Mouse (Mus musculus) urinary bladder, postnatal 4 days (tissue): ENCODE measurements around the gene Clnk.
A peak's percentile ranks its signal among the peaks of the same experiment; 100 is the strongest.

Experiments used
- DNase-seq, 2 experiments: peaks; one replicate each; pipeline ENCODE4 v3.0.0; 2021 to 2022; ENCODE audit warnings: low spot score in 2 of 2

The Clnk gene

DNA sequence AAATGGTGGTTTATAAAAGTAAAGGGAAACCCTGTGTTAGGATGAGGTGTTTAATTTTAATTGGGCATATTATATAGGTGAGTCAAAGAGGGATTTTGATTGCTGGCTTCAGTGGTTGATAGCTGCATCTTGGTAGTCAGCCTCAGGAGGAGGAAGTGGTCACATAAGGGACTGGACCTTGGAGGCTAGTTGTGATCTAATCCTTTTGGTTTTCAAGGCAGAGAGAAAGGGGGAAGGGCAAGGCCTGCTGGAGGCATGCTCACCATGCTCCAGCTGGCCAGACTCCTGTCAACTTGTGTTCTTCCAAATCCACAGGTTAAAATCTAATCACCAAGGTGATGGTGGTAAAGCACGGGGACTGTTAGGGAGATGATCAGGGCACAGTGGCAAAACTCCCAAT, 19.0 kb downstream of the Clnk start:
- DNase-seq: no peak

DNA sequence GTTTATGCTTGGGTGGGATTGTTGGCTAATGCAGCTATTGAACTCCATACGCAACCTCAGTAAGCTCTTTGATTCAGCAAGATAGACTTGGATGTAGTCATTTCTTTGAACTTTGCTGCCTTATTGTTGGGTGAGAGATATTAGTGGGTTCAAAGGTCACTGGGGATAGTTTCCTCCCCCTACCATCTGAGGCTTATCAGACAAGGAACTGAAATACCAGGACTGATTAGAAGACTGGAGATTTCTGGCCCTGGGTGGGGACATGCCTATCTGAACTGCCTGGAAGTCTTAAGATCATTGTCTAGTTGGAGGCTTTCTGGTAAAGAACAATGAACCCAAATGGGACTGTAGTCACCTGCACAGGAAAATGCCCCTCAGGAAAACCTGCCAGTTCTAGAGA, 26.4 kb downstream of the Clnk start:
- DNase-seq: no peak

DNA sequence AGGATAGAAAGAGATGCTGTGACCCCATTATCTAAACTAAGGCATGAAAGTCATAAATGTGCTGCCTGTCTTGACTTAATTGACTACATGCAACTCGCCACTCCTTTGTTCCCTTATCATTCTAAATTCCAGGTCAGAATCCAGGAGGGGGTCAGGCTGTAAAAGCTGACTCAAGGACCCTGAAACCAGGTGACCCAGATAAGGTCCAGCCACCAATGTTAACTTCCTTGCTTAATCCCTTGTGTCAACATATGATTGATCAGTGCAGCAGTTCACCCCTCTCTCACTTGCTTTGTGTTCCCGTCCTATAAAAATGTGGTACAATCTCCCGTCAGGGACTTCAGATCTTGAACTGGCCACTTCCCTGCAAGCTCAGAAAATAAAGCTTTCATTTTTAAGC, 31.1 kb downstream of the Clnk start:
- no peak for DNase-seq

DNA sequence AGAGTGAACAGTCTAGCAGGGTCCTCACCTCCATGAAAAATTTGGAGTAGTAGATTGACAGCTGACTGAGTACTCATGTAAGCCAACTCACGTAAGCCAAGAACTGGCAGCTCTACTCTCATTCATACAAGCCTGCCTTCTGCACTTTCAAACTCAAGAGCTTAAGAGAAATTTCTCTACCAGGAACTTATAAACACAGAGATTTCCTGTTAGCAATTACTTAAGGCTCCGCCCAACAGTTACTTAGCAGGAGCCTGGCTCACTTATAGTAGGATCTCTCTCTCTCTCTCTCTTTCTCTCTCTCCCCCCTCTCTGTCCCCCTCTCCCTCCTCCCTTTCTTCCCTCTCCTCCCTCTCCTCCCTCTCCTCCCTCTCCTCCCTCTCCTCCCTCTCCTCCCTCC, 32.3 kb downstream of the Clnk start:
- no peak for DNase-seq

DNA sequence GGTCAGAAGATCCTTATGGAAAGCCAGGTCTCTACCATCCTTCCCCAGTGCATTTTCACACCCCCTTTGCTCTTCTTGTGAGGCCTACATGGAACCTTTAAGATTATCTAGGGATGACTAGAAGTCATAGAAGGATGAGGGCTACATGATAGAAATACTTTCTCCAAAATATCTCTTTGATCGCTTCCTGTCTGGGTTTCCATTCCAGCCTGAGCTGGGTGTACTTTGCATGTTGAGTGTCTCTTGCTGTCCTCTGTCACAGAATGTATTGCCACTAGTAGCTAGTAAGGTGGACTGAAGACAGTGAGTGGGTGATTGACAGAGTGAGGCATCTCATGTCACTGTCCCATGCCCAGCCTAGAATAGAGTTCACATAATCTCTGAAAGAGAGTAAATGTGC, 36.6 kb downstream of the Clnk start:
- DNase-seq: no peak

DNA sequence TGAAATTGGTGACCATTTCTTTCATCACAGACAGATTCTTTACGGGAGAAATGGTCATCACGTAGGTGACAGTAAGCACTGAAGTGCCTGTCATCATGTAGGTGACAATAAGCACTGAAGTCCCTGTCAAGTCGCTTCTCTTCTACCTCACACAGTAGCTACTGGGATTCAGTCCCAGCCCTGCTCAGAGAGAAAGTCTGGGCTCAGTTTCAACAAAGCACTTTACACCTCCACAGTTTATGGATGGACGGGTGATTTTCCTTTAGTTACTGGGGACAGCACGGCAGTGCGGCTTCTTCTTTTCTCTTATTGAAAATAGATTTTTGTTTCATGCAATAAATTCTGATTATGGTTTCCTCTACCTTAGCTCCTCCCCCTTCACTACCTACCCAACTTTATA, 49.3 kb downstream of the Clnk start:
- DNase-seq: no peak

DNA sequence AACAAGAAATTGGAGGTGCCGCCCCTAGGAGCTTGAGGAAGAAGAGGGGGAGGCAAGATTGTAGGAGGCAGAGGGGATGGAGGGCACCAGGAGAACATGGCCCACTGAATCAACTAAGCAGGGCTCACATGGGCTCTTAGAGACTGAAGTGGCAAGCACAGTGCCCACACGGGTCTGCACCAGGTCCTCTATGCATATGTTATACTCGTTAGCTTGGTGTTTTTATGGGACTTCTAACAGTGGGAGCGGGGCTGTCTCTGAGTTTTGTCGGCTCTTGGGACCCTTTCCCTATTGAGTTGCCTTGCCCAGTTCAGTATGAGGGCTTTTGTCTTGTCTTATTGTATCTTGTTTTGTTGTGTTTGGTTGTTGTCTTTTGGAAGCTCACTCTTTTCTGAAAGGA, 50.0 kb downstream of the Clnk start:
- no peak for DNase-seq

DNA sequence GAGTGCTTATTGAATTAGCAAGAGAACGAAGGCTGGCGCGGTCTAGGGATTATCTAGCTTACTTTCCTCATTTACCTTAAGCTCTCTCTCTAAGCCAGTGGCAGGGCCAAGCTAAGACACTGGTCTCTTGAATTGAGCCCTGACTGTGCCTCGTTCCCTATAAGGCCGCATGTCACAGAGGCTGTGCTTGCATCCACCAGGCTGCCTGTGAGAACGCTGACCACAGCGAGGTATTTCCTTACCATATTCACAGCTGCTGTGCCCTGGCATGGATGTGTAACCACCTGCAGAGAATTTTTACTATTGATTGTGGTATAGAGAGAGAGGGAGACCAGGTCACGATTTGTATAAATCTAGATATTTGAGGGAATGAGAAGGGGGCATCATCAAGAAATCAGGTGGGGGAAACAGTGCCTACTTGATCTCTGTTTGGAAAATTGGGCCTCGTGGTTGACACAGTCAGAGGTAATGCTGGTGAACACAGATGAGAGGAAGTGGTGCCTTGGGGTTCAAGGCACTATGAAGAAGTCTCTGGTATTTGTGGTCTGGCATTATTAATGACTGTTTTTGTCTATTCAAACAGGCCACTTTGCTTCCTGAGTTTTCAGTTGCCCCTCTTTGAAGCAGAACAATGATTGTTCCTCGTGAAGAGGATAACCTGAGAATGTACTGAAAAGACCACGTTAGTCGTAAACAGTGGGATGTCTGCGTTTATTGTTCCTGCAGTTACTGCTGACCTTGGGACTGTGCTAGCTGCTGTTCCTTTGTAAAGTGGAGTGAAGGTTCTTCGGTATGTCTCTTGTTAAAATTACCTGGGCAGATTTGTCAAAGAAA, 52.3 kb downstream of the Clnk start:
- DNase-seq: no peak

DNA sequence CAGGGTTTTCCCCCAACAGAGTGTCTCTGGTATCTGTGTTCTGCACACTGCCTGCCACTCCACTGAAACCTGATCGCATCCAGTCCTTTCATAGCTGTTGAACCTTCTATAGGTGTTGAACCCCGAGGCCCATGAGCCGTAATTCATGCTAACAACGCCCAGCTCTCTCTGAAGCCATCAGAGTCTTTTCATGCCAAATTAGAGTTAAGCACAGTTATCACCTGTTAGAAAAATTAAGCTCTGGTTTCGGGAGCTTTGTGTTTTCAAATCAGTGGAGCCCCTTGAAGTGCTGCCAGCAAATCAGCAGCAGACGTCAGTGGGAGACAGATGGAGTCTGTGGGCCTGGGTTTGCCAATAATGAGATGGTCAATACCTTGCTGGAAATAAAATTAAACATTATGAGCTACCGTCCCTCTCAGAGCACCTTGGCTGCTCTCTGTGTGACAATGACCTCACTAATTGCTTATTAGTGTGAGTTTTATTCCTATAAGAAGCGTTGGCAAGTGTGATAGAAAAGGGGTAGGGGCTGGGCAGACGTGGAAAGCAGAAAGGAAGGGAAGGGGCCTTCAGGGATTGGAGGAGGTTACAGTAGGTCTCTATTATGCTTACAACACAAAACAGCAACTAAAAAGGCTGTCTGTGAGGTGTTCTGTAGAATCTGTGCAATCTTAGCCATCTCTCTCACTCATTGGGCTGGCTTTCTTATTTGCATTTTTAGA, 63.1 kb downstream of the Clnk start:
- no peak for DNase-seq

DNA sequence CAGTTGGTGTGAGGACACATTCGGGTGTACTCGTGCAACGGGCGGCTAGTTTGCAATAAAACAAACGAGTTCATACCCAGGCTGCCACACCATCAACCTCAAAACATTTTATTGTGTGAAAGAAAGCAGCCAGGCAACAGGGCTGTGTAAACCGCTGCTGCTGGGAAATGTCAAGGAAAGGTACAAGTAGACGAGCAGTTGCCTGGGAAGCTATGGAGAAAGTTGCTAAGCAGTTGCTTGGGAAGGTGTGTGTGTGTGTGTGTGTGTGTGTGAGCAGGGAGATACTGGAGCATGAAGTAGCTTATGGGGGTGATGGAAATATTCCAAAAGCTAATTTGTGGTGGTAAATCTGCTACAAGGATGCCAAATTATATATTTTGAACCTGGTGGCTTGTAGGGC, 63.7 kb downstream of the Clnk start:
- DNase-seq: no peak

DNA sequence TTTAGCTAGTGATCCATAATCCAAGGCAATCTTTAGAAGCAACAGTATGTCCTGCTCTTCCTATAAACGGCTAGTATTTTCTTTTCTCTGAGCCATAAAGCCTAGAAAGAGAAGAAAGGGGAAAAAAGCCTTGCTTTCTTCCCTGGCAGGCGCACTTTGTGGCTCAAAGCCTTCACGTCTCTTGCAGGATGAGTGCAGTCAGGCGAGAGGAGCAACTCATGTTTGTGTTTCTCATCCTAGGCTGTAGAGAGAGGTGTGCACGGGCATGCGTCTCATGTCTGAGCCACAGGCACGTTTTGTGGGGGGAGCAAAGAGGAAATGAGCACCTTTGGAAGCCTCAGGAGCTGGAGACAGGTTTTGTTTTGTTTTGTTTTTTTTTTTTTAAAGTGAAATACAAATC, 64.2 kb downstream of the Clnk start:
- no peak for DNase-seq

DNA sequence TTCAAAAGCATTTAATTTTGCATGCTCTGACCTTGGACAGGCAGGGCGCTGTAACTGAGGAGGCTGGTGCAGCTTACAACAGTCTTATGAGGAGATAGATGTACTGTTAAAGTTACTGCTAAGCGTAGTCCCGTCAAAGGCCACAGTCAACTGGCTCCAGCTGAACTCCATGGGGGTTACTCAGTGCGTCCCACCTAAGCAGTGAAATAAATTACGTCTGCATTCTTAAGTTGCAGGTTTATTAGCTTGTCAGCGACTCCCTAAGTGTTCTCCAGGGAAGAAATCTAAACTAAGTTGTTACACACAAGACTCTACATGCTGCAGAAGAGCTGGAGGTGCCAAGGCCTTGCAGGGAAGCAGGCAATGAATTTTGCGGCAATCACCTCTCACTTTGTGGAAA, 77.7 kb downstream of the Clnk start:
- no peak for DNase-seq

DNA sequence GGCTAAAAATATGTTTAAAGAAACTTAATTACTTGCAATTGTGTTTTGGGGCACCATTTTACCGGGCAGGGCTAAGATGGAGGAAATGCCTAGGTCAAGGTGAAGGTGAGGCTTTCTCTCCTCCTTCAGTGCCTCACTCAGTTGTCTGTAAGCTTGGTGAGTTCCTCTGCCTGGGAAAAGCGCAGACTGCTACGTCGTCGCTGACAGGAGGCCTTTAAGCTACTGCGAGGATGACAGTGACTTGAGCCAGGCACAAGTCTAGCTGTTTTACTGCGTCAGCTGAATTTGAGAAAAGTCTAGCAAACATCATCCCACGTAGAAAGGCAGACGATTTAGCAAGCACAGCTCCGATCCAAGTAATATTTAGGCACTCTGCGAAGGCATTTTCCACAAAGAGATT, 81.5 kb downstream of the Clnk start:
- DNase-seq: no peak

DNA sequence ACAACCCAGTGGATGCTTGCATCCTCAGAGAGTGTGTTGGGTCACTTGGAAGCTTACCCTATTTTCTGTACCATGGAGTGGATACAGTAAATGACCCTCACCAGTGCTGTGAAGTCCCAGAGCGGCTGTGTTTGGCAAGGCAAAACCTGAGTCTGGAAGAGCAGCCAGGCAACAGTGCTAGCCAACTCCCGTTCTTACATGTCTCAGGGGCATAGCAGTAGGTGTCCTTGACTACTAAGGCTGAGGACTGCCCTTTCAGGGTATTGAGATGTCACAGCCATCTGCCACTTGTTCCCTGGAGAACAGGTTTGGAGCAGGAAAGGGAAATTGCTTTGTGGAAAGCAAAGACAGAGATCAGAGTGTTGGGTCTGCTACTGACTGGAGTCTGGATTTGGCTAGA, 85.5 kb downstream of the Clnk start:
- no peak for DNase-seq

DNA sequence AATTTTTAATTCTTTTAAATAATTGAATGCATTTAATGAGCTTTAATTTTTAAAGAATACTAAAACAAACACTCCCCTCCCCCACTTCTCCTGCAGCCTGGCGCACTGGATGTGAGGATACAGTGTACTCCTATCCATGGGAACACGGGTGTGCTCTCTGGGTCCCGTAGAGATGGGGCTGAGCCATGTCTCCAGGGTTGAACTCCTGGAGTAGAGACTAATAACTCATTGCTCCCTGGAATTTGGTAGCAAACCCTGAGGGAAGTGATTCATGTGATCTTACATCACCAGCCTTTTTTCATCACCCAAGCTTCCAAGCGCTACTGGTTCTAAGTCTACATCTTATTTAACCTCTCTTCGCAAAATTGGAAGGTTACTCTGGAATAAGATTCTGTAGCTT, 87.8 kb downstream of the Clnk start:
- DNase-seq: no peak

DNA sequence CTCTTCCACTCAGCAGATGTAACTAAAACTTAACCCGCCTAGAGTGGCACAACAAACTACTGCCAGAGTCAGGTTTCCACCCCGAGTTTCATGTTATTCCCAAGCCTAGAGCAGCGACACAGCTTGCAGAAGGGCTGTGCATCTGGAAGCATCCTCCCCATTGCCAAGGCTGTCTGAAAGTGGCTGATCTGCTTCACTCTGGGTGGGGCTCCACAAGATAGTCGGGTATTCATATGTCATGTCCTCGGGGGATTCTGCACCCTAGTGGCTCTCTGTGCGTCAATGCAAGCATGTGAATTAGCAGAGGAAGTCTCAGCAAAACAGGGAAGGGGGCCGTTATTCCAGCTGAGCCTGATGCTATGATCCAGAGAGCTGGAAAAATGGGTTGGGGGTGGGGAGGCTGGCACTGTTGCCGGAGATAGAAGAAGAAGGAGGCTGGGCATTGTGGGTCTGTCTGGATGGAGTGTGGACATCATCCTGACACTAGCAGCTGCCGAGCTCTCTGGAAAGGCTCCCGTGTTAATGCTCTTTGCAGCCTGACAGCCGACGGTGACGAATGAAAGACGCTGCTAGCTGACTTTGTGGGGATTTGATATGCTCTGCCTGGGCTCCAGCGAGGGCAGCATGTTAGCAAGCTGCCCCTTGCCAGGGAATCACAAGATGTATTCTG, 88.6 kb downstream of the Clnk start:
- DNase-seq: no peak

DNA sequence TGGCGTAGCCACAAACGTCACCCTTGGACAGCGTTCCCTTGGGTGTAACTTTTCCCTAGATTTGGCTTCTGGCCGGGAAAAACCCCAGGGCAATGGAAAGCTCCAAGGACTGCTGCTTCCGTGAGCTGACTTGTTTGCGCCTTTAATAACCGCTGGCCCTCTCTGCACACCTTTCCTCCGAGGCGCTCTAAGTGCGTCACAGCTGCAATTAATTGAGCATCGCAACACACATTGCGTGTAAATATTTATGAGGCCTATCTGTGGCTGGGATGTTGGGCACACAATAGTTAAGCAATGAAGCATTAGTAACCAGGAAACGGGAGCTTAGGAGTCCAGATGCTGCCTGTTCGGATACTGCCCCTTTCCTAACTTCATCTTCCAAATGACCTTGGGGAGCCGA, 90.5 kb downstream of the Clnk start:
- no peak for DNase-seq

DNA sequence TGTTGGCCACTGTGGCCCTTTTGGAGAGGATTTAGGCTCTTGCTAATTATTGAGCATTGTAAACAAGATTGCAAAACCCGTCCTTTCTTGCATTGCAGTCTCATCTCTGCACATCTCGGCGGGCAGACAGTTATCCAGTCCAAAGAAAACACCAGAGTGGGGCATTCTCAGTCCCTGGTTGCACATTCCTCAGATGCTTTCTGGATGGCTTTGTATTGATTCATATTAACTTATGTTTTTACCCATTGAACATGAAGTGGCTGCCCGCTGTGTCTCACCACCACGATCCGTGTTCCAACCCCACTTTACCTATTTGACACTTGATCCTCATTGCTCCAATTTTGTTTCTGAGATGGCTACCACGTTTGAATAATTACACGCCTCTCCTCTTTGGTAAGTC, 90.9 kb downstream of the Clnk start:
- DNase-seq: no peak

DNA sequence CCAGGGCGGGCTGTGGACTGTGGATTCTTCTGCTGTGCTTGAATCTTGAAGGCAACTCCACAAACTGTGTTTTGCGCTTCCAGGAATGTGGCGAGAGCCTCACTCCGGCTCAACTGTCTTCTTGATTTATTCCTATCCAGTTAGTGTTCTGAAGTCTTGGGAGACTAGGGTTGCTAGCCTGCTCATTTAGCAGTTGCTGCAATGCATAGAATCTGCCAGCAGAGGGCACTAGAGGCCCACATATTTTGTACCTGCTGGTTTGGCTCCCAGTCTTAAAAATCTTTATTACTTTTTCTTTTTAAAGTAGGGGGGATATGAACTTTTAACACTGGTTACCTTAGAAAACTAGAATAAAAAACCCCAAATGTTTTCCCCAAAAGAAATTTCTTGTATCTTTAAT, 94.8 kb downstream of the Clnk start:
- peak; percentile 49 to 75 for DNase-seq

DNA sequence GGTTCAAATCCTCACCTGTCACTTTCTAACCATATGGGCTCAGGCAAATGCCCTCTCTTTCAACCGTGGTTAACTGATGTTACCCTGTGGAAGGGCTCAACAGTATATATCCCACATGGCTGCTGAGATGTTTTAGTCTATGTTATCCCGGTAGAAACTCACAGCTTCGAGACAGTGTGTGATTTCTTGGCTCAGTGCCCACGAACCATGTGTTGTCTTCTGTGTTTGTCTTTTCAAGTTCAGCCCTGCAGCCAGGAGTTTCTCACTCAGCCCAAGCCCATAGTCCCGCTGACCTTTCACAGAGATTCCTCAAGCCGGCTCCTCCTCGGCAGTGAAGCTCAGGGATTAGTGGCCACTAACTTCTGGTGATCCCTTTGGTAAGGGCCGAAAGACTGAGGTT, 96.0 kb downstream of the Clnk start:
- DNase-seq: no peak

DNA sequence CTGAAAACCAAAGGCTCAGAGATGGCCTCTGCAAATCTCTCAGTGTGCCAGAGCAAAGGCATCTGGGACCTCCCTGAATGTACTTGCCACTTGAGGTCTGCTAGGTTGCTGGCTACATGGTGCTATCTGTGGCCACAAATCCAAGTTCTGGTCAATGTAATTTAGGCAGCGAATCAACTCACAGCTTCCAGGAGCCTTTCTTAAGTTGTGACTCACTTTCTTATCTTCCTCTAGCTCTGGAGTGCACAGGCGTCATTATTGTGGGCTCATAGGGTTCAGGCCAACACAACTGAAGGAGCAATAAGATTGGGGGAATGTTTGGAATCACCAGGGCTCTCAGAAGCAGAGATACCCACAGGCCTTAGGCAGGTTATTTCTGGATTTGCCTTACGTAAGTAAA, 96.6 kb downstream of the Clnk start:
- DNase-seq: no peak

DNA sequence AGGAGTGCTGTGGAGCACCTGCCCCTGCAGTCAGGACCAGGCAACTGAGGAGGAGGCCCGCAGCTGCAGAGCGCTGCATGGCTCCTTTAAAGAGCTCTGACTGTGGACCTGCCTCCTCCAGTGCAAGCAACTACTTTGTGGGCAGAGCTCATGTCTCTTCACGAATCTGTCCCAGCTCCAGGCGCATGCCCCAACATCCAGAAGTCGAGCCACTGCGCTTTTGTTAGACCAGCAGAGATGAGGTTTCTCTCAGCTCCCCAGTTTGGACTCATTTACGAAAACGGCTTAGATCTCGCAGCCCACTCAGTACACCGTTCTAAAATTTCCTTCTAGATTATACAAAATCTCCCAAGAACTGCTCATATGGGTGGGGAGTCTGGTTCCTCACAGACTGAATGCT, 101.1 kb downstream of the Clnk start:
- no peak for DNase-seq

DNA sequence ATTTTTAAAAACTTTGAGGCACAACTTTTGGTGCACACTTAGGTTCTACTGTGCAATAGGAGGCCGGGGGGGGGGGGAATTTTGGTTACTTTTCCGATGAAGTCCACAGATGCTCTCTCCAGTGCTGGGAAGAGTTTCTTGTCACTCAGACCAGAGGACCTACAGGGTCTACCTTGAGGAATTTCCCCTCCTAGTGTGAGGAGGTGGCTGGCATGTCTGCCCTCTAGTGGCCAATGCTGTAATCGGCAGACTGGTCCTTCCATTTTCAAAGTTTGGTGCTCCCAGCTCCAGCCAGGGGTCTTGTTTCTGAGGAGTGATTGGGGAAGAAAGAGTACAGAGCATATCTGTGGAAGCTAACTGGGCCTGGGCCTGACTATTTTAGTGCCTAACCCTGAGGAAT, 121.7 kb downstream of the Clnk start:
- DNase-seq: no peak
